Mouse (Mus musculus) forebrain, embryonic 10.5 days (tissue): Measurements from ENCODE around the gene Eloa. TPM values are rescaled to one million over a fixed set of nuclear protein-coding genes. Genes with fewer than 3 reads are reported as not detected.
"Not testable (repeated sequence)": the region's sequence is repeated elsewhere in the genome, so short reads cannot be mapped to it uniquely, and the experiment has no call there.

Experiments used
- DNase-seq: peaks from one replicate; pipeline ENCODE4 v3.0.0-alpha.2; 2017; ENCODE audit warnings: low spot score; ENCODE audit errors: extremely low spot score
- H3K27ac ChIP-seq: fragments of 300-500 bp; sonication (generic); 2 replicates; pipeline ENCODE4 v1.5.1; 2016; ENCODE audit warnings: mild to moderate bottlenecking
- H3K27me3 ChIP-seq: fragments of 300-500 bp; sonication (generic); 2 replicates; pipeline ENCODE4 v1.6.1; 2016; ENCODE audit warnings: mild to moderate bottlenecking; ENCODE audit not compliant: poor library complexity, severe bottlenecking
- H3K36me3 ChIP-seq: fragments of 300-500 bp; sonication (generic); replicated peaks from 2 replicates; pipeline ENCODE4 v1.6.1; 2016; ENCODE audit warnings: mild to moderate bottlenecking, moderate library complexity
- H3K4me1 ChIP-seq: fragments of 300-500 bp; sonication (generic); 2 replicates; pipeline ENCODE4 v1.6.1; 2016
- H3K4me3 ChIP-seq: fragments of 300-500 bp; sonication (generic); 2 replicates; pipeline ENCODE4 v1.5.1; 2016; ENCODE audit warnings: mild to moderate bottlenecking, moderate library complexity
- H3K9me3 ChIP-seq: fragments of 300-500 bp; sonication (generic); 2 replicates; pipeline ENCODE4 v1.6.1; 2016; ENCODE audit warnings: mild to moderate bottlenecking, moderate library complexity
- WGBS: fragments of 180-500 bp; shearing (Covaris S2); methylation state at CpG from one replicate; pipeline ENCODE4 v1.1.7; 2016; 5-methylcytosine and 5-hydroxymethylcytosine counted together
- polyA plus RNA-seq: library from polyadenylated mRNA; unstranded; fragments of >200 nt; fragmentation: Nextera tagmentation; extraction: Ambion mirVana; gene quantifications from 2 replicates; pipeline ENCODE4 v1.2.1, GENCODE M21; 2016

Eloa gene
- polyA plus RNA-seq, 1 experiment from 2014 or later = 35.2 TPM

DNA sequence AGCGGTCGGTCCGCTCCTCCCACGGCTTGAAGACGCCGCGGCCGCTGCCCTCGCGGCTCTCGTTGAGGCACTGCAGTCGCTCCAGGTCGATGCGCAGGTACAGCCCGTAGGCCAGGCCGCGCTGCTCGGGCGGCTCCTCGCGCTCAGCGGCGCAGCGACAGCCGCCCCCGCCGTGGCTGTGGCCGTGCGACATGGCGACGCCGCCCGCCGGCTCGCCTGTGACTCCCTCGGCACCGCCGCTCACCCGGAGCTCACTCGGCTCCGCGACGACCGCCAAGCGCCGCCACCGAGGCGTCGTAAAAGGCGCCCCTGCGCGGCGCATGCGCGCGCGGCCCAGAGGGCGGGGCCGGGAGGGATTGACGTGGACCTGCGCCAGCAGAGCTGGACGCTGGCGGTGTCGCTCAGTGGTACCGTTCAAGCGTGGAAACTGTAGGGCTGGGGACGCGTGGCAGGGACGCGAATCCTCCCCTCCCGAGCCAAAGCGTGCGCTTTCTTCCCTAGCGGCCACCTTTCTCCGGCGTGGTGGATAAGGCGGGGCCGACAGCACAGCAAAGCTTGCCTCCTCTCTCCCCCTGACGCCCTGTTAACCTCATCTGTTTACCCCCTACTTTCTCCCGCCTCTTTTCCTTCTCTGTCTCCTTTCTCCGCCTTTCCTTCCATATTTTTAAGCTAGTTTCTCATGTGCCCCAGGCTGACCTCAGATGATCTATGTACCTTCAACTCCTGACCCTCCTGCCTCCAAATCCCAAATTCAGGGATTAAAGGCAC lies 34.4 kb downstream of the Eloa start, which contains the start of gene Pithd1:
Gene Pithd1, minus strand, starts transcription at position 322 of the 768 bp plus-strand sequence.
- DNase-seq = peak; percentile 89
- WGBS = under 1% methylated on average over 80 of the region's 81 CpGs
- Histone ChIP-seq H3K27ac (peak within 1 kb of the TSS; percentile 94), H3K36me3 (peaks cover 34% of the 10 kb centered on the region), H3K4me3 (peak within 1 kb of the TSS; percentile 99), H3K27me3 (no peaks in the 10 kb centered on the region), H3K4me1 (peaks cover 30% of the 10 kb centered on the region), H3K9me3 (no peaks in the 10 kb centered on the region)

DNA sequence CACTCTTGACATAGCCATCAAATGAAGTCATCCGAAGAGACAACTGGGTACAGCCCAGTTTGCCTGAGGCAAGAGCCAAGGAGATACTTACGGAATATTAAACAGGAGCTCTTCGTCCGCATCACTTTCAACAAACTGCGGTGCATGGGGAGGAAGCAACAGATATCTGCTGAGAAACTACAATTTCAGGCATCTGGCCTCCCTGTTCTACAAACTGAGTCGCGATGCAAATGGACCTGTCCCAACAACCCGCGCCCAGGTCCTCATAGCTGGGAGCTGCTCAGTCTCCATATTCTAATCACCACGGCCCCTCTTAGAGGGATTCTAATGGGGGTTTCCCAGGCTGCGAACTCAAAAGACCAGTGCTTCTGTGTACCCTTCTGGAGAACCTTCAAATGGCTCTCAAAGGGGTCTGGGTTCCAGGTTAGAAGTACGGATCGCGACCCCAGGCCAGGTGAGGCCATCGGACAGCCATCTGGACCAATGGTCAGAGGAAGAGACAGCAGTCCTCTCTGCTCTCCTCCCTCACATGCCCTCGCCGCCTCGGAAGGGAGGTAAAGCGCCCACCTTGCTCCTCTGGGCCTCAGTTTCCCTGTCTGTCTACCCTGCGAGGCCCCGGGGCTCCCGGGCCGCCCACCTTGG lies 35.1 kb downstream of the Eloa start:
- H3K4me3 ChIP-seq = peak overlapping the region; percentile 99
- peak overlapping the region; percentile 94 for H3K27ac ChIP-seq
- no peak for DNase-seq
- H3K9me3 ChIP-seq = no peaks in the 10 kb centered on the region
- H3K27me3 ChIP-seq = no peaks in the 10 kb centered on the region
- peaks cover 41% of the 10 kb centered on the region for H3K36me3 ChIP-seq
- peaks cover 30% of the 10 kb centered on the region for H3K4me1 ChIP-seq
- WGBS = 10% methylated on average over 23 of the region's 23 CpGs

DNA sequence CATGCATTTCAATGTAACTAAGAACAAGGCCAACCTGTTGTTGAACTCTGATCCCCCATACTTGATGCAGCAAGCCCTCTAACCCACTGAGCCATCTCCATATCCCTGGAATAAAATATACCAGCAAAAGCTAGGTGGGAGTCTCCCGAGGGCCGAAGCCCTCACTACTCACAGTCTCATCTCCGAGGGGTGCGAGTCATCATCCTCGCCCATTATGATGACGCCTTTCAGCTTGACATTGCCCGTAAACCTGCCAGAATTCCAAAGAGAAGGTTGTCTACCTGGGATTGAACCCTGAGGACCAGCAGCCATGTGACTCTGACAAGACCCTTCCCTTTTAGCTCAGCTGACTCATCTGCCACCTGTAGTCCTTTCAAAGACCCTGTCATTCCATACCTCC lies 35.8 kb downstream of the Eloa start:
- no peaks in the 10 kb centered on the region for H3K9me3 ChIP-seq
- DNase-seq = no peak
- 92% methylated on average over 7 of the region's 7 CpGs for WGBS
- peaks cover 30% of the 10 kb centered on the region for H3K4me1 ChIP-seq
- H3K4me3 ChIP-seq = peak overlapping the region; percentile 99
- H3K27me3 ChIP-seq = no peaks in the 10 kb centered on the region
- H3K27ac ChIP-seq = 0 out of 2 replicates have a peak overlapping the region, but pooled peaks have one; percentile 94
- H3K36me3 ChIP-seq = peaks cover 47% of the 10 kb centered on the region

DNA sequence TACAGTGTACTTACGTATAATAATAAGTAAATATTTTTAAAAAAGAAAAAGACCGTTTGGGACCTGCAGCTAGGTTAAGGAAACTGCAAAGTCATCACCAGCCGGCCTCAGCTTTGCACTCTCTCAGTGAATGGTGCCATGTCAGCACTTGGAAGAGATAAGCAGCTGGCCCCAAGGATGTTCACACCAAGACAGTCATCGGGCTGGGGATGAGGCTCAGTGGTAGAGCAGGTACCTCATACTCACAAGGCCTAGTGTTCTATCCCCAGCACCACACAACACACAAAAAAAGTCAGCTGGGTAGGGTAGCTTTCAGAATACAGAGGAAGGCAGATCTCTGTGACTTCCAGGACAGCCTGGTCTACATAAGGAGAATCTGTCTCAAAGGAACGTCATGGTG lies 36.4 kb downstream of the Eloa start:
- Histone ChIP-seq H3K36me3 (peaks cover 53% of the 10 kb centered on the region), H3K9me3 (no peaks in the 10 kb centered on the region), H3K4me3 (peak overlapping the region; percentile 99; the same call in 1 of the 2 replicates), H3K27me3 (no peaks in the 10 kb centered on the region), H3K4me1 (peaks cover 30% of the 10 kb centered on the region), H3K27ac (no peak overlapping the region)
- no peak for DNase-seq
- WGBS = 90% methylated on average over 5 of the region's 5 CpGs

- peaks cover 30% of the 10 kb centered on the region for H3K4me1 ChIP-seq
- H3K27ac ChIP-seq = no peak overlapping the region
- peaks cover 57% of the 10 kb centered on the region for H3K36me3 ChIP-seq
- 90% methylated on average over 5 of the region's 5 CpGs for WGBS
- no peaks in the 10 kb centered on the region for H3K9me3 ChIP-seq
- H3K4me3 ChIP-seq = no peak overlapping the region
- H3K27me3 ChIP-seq = no peaks in the 10 kb centered on the region
- no peak for DNase-seq
Observed at GRCm38 (mm10) chr4:135984556-135984955, 37.0 kb downstream of the Eloa start.

DNA sequence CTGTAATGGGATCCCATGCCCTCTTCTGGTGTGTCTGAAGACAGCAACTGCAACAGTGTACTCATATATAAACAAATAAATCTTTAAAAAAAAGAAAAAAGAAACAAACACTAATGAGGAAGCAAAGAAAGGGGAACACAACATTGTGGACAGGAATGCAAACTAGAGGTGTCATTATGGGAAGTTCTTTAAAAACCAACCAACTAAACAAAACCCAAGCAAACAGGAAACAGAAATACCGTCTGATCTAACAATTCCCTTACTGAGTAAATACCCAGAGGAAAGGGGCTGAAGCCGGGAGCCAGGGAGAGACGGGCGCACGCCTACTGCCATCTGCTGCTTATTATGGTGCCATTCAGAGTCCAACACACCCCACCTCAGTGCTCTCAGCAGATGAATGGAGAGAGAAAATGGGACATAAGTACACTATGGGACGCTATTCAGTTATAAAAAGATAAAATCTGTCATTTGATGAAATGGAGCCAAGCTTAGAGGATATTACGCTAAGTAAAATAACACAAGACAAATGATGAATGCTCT lies 40.0 kb downstream of the Eloa start:
- H3K27me3 ChIP-seq = no peaks in the 10 kb centered on the region
- no peaks in the 10 kb centered on the region for H3K9me3 ChIP-seq
- H3K36me3 ChIP-seq = peaks cover 84% of the 10 kb centered on the region
- no peak for DNase-seq
- no peak overlapping the region for H3K27ac ChIP-seq
- H3K4me1 ChIP-seq = peaks cover 15% of the 10 kb centered on the region
- 76% methylated on average over 7 of the region's 7 CpGs for WGBS
- no peak overlapping the region for H3K4me3 ChIP-seq

DNA sequence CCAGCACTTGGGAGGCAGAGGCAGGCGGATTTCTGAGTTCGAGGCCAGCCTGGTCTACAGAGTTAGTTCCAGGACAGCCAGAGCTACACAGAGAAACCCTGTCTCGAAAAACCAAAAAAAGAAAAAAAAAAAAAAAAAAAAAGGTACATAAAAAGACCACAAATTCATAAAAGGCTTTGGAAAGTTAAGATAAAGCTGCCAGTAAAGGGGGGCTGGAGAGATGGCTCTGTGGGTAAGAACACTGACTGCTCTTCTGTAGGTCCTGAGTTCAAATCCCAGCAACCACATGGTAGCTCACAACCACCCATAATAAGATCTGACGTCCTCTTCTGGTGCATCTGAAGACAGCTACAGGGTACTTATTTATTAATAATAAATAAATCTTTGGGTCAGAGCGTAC lies 41.3 kb downstream of the Eloa start:
- not testable (repeated sequence) for H3K27me3 ChIP-seq, H3K27ac ChIP-seq, DNase-seq, H3K4me3 ChIP-seq, H3K4me1 ChIP-seq, H3K9me3 ChIP-seq
- peaks cover 95% of the 10 kb centered on the region for H3K36me3 ChIP-seq
- 93% methylated on average over 5 of the region's 5 CpGs for WGBS

DNA sequence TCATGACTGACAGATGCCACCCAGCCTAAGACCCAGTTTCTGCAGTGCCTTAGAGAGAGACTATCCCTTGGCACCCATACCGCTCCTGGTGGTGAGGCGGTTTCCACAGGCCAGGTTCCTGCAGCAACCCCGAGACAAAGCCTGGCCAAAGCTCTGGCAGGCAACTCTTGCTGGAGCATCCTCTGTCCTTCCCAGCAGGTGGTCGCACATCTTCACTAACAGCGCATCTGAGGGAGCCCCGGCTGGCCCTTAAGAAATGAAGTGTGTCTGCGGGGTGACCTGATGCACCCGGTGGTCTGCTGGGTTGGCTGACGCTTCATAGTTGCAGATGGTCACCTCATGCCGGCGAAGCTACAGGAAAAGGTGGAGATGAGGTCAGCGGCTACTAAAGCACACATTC lies 45.4 kb downstream of the Eloa start:
- 96% methylated on average over 12 of the region's 12 CpGs for whole genome bisulfite sequencing
- H3K27me3 ChIP-seq = no peaks in the 10 kb centered on the region
- H3K9me3 ChIP-seq = no peaks in the 10 kb centered on the region
- H3K4me1 ChIP-seq = peaks cover 19% of the 10 kb centered on the region
- no peak overlapping the region for H3K4me3 ChIP-seq
- DNase-seq = no peak
- H3K36me3 ChIP-seq = peaks cover 72% of the 10 kb centered on the region
- no peak overlapping the region for H3K27ac ChIP-seq

DNA sequence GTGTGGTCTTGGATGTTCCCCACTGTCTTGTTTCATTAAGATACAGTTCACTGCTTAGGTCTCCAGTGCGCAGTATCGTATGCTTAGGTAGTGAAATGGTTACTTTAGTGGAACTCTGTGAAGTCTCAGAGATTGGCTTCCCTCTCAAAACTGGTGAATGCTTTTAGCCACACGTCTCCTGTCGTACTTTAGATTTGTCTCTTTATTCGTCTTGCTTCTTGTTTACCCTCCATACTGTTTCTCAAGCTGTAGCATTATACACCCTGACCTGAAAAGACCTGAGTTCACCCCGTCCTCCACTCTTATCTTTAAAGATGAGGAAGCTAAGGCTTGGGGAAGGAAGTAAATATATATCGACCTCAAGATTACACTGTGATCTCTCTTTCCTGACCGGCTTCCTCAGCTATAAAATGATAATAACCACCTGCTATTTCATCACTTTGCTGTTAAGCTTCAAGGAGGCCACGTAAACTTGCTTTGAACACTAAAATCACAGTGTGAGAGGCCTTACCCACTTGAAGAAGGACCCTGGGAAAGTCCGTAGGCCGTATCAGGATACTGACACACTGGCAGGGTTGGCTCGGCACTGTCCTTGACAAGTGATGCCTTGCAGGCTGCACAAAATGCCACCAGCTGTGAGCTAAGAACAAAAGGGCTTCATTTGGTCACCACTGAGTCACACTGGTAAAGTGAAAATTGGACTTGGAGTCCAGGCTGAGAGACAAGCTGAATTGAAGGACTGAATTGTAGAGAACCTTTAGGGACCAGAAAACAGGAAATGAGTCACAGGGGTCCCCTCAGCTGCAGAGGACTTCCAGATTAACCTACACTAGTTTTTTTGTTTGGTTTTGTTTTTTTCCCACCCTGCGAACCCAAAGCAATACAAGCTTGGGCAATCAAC lies 48.4 kb downstream of the Eloa start:
- H3K4me3 ChIP-seq = peak overlapping the region; percentile 100
- H3K36me3 ChIP-seq = peaks cover 73% of the 10 kb centered on the region
- WGBS = 76% methylated on average over 13 of the region's 13 CpGs
- DNase-seq = no peak
- H3K27ac ChIP-seq = peak overlapping the region; percentile 93
- H3K4me1 ChIP-seq = peaks cover 34% of the 10 kb centered on the region
- H3K27me3 ChIP-seq = no peaks in the 10 kb centered on the region
- no peaks in the 10 kb centered on the region for H3K9me3 ChIP-seq

DNA sequence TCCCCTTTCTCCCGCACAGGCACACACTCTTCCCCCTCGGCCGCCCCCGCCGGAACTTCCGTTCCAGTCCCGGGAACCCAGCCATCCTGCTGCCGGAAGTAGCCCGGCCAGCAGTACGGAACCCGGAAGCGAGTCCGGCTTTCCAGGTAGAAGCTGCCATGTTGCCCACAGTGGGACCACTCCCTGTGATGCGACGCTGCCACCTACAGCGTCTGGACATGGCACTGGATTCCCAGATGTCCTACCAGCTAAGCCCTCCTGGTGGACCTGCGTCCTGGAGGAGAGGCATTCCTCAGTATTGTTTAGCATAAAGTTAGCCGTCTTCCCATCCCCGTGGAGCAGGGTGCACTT lies 49.0 kb downstream of the Eloa start, which contains the start of gene Lypla2:
Gene Lypla2, minus strand, starts transcription at position 71 of the 351 bp plus-strand sequence.
- under 1% methylated on average over 18 of the region's 19 CpGs for WGBS
- Histone ChIP-seq H3K9me3 (no peaks in the 10 kb centered on the region), H3K36me3 (peaks cover 75% of the 10 kb centered on the region), H3K4me1 (peaks cover 35% of the 10 kb centered on the region), H3K27me3 (no peaks in the 10 kb centered on the region), H3K4me3 (peak within 1 kb of the TSS; percentile 100), H3K27ac (peak within 1 kb of the TSS; percentile 93)
- DNase-seq = peak; percentile 80

DNA sequence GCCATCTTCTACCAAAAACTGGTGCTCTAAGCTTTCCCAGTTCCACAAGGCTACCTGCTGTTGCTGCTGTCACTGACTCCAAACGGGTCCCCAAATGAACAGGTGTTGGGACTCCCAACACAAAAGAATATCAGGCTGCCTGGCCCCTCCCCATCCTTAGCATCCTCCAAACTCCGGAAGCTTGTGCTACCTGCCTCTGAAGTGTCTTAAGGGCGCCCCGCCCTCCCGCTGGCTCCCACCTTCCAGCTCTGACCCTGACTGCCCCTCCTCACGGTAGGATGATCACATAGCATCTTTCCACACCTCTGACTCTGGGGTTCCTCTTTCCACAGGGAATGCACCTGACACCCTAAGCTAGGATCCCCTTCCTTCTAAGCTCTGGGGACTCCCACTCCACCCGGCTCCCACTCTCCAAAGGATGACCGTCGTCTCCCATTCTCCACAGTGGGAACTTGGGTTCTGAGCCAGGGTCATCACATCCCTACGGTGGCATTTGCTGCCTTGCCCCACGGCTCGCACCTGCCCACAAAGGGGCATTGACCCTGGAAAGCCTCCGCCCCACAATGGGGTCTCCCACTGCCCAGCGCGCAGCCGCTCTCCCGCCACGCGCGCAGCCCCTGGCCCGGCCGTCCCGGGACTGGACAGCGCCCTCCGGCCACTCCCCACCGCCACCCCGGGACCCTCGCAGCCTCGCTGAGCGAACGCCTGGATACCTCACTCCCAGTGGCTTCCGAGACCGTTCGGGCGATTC lies 49.6 kb downstream of the Eloa start:
- WGBS = under 1% methylated on average over 35 of the region's 35 CpGs
- peaks cover 35% of the 10 kb centered on the region for H3K4me1 ChIP-seq
- peak overlapping the region; percentile 100 for H3K4me3 ChIP-seq
- DNase-seq = no peak
- H3K9me3 ChIP-seq = no peaks in the 10 kb centered on the region
- peaks cover 75% of the 10 kb centered on the region for H3K36me3 ChIP-seq
- H3K27ac ChIP-seq = peak overlapping the region; percentile 93
- H3K27me3 ChIP-seq = no peaks in the 10 kb centered on the region

GRCm38 (mm10) chr4:135970585-135970984 lies 51.0 kb downstream of the Eloa start:
- peak overlapping the region; percentile 100; the same call in 1 of the 2 replicates for H3K4me3 ChIP-seq
- WGBS = 92% methylated on average over 11 of the region's 11 CpGs
- H3K36me3 ChIP-seq = peaks cover 75% of the 10 kb centered on the region
- H3K4me1 ChIP-seq = peaks cover 38% of the 10 kb centered on the region
- DNase-seq = no peak
- no peak overlapping the region for H3K27ac ChIP-seq
- no peaks in the 10 kb centered on the region for H3K9me3 ChIP-seq
- H3K27me3 ChIP-seq = no peaks in the 10 kb centered on the region
